Mouse (Mus musculus): Measurements from ENCODE around the gene Ndufa6. TPM values are rescaled to one million over a fixed set of nuclear protein-coding genes. Genes with fewer than 3 reads are reported as not detected.
"Not testable (repeated sequence)": the region's sequence is repeated elsewhere in the genome, so short reads cannot be mapped to it uniquely, and the experiment has no call there.

The Ndufa6 gene
- polyA plus RNA-seq, 1 experiment = 208 TPM

GRCm38 (mm10) chr15:82375855-82376254, 21.7 kb upstream of the Ndufa6 start:
- H3K4me3 ChIP-seq (replicated peaks; ENCODE audit: control insufficient read depth, low read depth, low read length) = no peak overlapping the region
- no peaks in the 10 kb centered on the region; the same call in 1 of the 2 replicates for H3K4me1 ChIP-seq (ENCODE audit: control insufficient read depth, insufficient read depth, low read length)
- 87% methylated on average over 9 of the region's 9 CpGs for WGBS
- H3K27ac ChIP-seq (ENCODE audit: control insufficient read depth, insufficient read depth, low read depth, low read length, poor library complexity) = no peak overlapping the region
- TF ChIP-seq CTCF (IDR thresholded peaks at IDR 0.05; ENCODE audit: control insufficient read depth, insufficient read depth, low read length) = no peak
- TF ChIP-seq POLR2A (IDR thresholded peaks at IDR 0.05; ENCODE audit: borderline replicate concordance, control insufficient read depth, low read depth, low read length) = no peak

- WGBS = 90% methylated on average over 5 of the region's 5 CpGs
- H3K27ac ChIP-seq (ENCODE audit: control insufficient read depth, insufficient read depth, low read depth, low read length, poor library complexity) = no peak overlapping the region
- H3K4me1 ChIP-seq (ENCODE audit: control insufficient read depth, insufficient read depth, low read length) = no peaks in the 10 kb centered on the region; the same call in 1 of the 2 replicates
- TF ChIP-seq CTCF (IDR thresholded peaks at IDR 0.05; ENCODE audit: control insufficient read depth, insufficient read depth, low read length) (no peak), POLR2A (IDR thresholded peaks at IDR 0.05; ENCODE audit: borderline replicate concordance, control insufficient read depth, low read depth, low read length) (no peak)
- no peak overlapping the region for H3K4me3 ChIP-seq (replicated peaks; ENCODE audit: control insufficient read depth, low read depth, low read length)
Measured at GRCm38 (mm10) chr15:82374437-82374836, 20.3 kb upstream of the Ndufa6 start.

- WGBS = 73% methylated on average over 5 of the region's 5 CpGs
- H3K4me3 ChIP-seq (replicated peaks; ENCODE audit: control insufficient read depth, low read depth, low read length) = no peak overlapping the region
- no peaks in the 10 kb centered on the region; the same call in 1 of the 2 replicates for H3K4me1 ChIP-seq (ENCODE audit: control insufficient read depth, insufficient read depth, low read length)
- TF ChIP-seq CTCF (IDR thresholded peaks at IDR 0.05; ENCODE audit: control insufficient read depth, insufficient read depth, low read length) (no peak), POLR2A (IDR thresholded peaks at IDR 0.05; ENCODE audit: borderline replicate concordance, control insufficient read depth, low read depth, low read length) (no peak)
- H3K27ac ChIP-seq (ENCODE audit: control insufficient read depth, insufficient read depth, low read depth, low read length, poor library complexity) = no peak overlapping the region
Measured at GRCm38 (mm10) chr15:82372991-82373390, 18.9 kb upstream of the Ndufa6 start.

GRCm38 (mm10) chr15:82372446-82372845, 18.3 kb upstream of the Ndufa6 start:
- no peak for TF ChIP-seq POLR2A (IDR thresholded peaks at IDR 0.05; ENCODE audit: borderline replicate concordance, control insufficient read depth, low read depth, low read length)
- Histone ChIP-seq H3K4me3 (replicated peaks; ENCODE audit: control insufficient read depth, low read depth, low read length) (no peak overlapping the region), H3K27ac (ENCODE audit: control insufficient read depth, insufficient read depth, low read depth, low read length, poor library complexity) (no peak overlapping the region), H3K4me1 (ENCODE audit: control insufficient read depth, insufficient read depth, low read length) (no peaks in the 10 kb centered on the region; the same call in 1 of the 2 replicates)
- 82% methylated on average over 6 of the region's 6 CpGs for WGBS

GRCm38 (mm10) chr15:82368851-82369250, 14.7 kb upstream of the Ndufa6 start:
- Histone ChIP-seq H3K4me3 (replicated peaks; ENCODE audit: control insufficient read depth, low read depth, low read length) (no peak overlapping the region), H3K4me1 (ENCODE audit: control insufficient read depth, insufficient read depth, low read length) (no peaks in the 10 kb centered on the region; the same call in 1 of the 2 replicates), H3K27ac (ENCODE audit: control insufficient read depth, insufficient read depth, low read depth, low read length, poor library complexity) (no peak overlapping the region)
- TF ChIP-seq CTCF (IDR thresholded peaks at IDR 0.05; ENCODE audit: control insufficient read depth, insufficient read depth, low read length) (no peak), POLR2A (IDR thresholded peaks at IDR 0.05; ENCODE audit: borderline replicate concordance, control insufficient read depth, low read depth, low read length) (no peak)
- 68% methylated on average over 1 of the region's 1 CpGs for WGBS

GRCm38 (mm10) chr15:82368146-82368545, 14.0 kb upstream of the Ndufa6 start:
- H3K4me3 ChIP-seq (replicated peaks; ENCODE audit: control insufficient read depth, low read depth, low read length) = no peak overlapping the region
- no peak for TF ChIP-seq CTCF (IDR thresholded peaks at IDR 0.05; ENCODE audit: control insufficient read depth, insufficient read depth, low read length)
- no peak for TF ChIP-seq POLR2A (IDR thresholded peaks at IDR 0.05; ENCODE audit: borderline replicate concordance, control insufficient read depth, low read depth, low read length)
- no peak overlapping the region for H3K27ac ChIP-seq (ENCODE audit: control insufficient read depth, insufficient read depth, low read depth, low read length, poor library complexity)
- no peaks in the 10 kb centered on the region; the same call in 1 of the 2 replicates for H3K4me1 ChIP-seq (ENCODE audit: control insufficient read depth, insufficient read depth, low read length)
- WGBS = 79% methylated on average over 4 of the region's 4 CpGs

GRCm38 (mm10) chr15:82364561-82364960, 10.4 kb upstream of the Ndufa6 start:
- WGBS = 2% methylated on average over 7 of the region's 9 CpGs
- not testable (repeated sequence) for H3K27ac ChIP-seq (ENCODE audit: control insufficient read depth, insufficient read depth, low read depth, low read length, poor library complexity); H3K4me3 ChIP-seq (replicated peaks; ENCODE audit: control insufficient read depth, low read depth, low read length); H3K4me1 ChIP-seq (ENCODE audit: control insufficient read depth, insufficient read depth, low read length)

- 40% methylated on average over 9 of the region's 12 CpGs for WGBS
- not testable (repeated sequence) for H3K27ac ChIP-seq (ENCODE audit: control insufficient read depth, insufficient read depth, low read depth, low read length, poor library complexity); H3K4me3 ChIP-seq (replicated peaks; ENCODE audit: control insufficient read depth, low read depth, low read length); H3K4me1 ChIP-seq (ENCODE audit: control insufficient read depth, insufficient read depth, low read length)
Measured at GRCm38 (mm10) chr15:82363801-82364200, 9.7 kb upstream of the Ndufa6 start.

GRCm38 (mm10) chr15:82362234-82362633, 8.1 kb upstream of the Ndufa6 start:
- Histone ChIP-seq H3K27ac (ENCODE audit: control insufficient read depth, insufficient read depth, low read depth, low read length, poor library complexity) (no peak overlapping the region), H3K4me1 (ENCODE audit: control insufficient read depth, insufficient read depth, low read length) (no peaks in the 10 kb centered on the region), H3K4me3 (replicated peaks; ENCODE audit: control insufficient read depth, low read depth, low read length) (no peak overlapping the region)
- WGBS = 74% methylated on average over 4 of the region's 4 CpGs
- TF ChIP-seq CTCF (IDR thresholded peaks at IDR 0.05; ENCODE audit: control insufficient read depth, insufficient read depth, low read length) = no peak
- no peak for TF ChIP-seq POLR2A (IDR thresholded peaks at IDR 0.05; ENCODE audit: borderline replicate concordance, control insufficient read depth, low read depth, low read length)

All from bone marrow, adult 2 months (tissue).